Mouse (Mus musculus) neutrophil, adult 65 days (primary cell): ENCODE data around the gene Cflar. TPM values are rescaled to one million over a fixed set of nuclear protein-coding genes. Genes with fewer than 3 reads are reported as not detected.

ENCODE experiments used
- total RNA-seq: library from RNA; stranded (reverse); gene quantifications from 2 replicates; pipeline ENCODE4 v1.2.4, GENCODE M21; 2023

Gene Cflar
- total RNA-seq, result 180 and 205 TPM in 2 replicates

GRCm38 (mm10) chr1:58711365-58712016, at the start of gene Cflar:
Gene Cflar (plus strand): TSS chr1:58711508.

DNA sequence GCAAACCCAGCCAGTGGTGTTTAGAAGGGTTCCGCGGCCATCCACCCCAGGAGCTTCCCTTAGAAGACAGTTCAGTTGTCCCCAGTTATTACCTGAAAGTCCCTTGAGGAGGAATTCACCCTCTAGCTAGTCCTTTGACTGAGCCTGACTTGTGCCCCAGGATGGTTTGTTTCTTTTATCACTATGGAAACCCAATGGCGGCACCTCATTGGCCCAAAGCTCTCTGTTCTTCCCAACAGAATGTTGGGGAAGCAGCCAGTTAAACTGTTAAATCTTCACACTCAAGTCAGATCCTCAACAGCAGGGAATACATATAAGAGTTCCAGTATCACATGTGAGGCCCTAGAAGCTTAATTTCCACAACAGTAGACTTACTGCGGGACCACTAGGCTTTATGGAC, 15.5 kb upstream of the Cflar start, which contains the start of gene Als2cr12:
Als2cr12 (minus strand) TSS at position 180 of the 400 bp plus-strand sequence.

GRCm38 (mm10) chr1:58795291-58796058, 84.2 kb downstream of the Cflar start, which contains the start of gene Casp8:
Gene Casp8 (plus strand): TSS chr1:58795374.

Other genes starting within 250 kb of the Cflar start
- 7.8 TPM in 2 replicates for gene Orc2, start 206.4 kb upstream of the Cflar start, total RNA-seq
- 10.9 and 12.8 TPM in 2 replicates for gene Fam126b, start 125.2 kb upstream of the Cflar start, total RNA-seq
- 36.0 and 41.8 TPM in 2 replicates for gene Ndufb3, start 125.1 kb upstream of the Cflar start, total RNA-seq
- gene Als2cr12, start 15.5 kb upstream of the Cflar start, total RNA-seq, result not detected in 2 replicates
- 33.5 and 45.6 TPM in 2 replicates for gene Casp8, start 83.9 kb downstream of the Cflar start, total RNA-seq